Mouse (Mus musculus) layer of hippocampus, adult 9-10 months (tissue): ENCODE results near the gene Olfr1222.
"Not testable (repeated sequence)": the region's sequence is repeated elsewhere in the genome, so short reads cannot be mapped to it uniquely, and the experiment has no call there.

Experiments
- DNase-seq: peaks from one replicate; pipeline ENCODE4 v3.0.0; 2022; ENCODE audit warnings: low spot score

Gene Olfr1222

GRCm38 (mm10) chr2:89132954-89133353 lies at the start of gene Olfr1222:
TSS of gene Olfr1222 (minus strand) at chr2:89133054.
- no peak for DNase-seq

DNA sequence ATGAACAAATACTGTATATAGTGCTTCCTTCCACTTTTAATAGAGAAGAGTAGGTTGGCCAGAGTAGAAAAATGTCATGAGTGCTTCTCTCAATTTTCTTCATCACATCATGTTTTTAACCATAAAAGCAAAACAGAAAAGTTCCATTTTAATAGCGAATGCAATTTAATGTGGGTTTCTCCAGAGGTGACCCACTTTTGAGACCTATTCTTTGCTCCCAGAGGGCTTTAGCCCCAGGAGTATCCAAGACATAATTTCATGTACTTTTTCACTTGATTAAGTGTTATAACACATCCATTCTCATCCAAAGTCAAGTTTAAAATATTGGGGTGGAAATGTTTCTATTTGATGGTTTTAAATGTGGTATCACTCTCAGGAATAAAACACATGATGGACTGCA lies 41.7 kb upstream of the Olfr1222 start, which contains the start of gene Olfr1225:
Gene Olfr1225, minus strand, starts transcription at position 101 of the 400 bp plus-strand sequence.
- no peak for DNase-seq

- DNase-seq, result not testable (repeated sequence)
Observed at GRCm38 (mm10) chr2:89164711-89165110, 31.9 kb upstream of the Olfr1222 start.

GRCm38 (mm10) chr2:89163991-89164390 lies 31.1 kb upstream of the Olfr1222 start, which contains the start of gene Olfr1224-ps1:
TSS of gene Olfr1224-ps1 (minus strand) at chr2:89164091.
- not testable (repeated sequence) for DNase-seq

- no peak for DNase-seq
Observed at GRCm38 (mm10) chr2:89151460-89151859, 18.6 kb upstream of the Olfr1222 start, which contains the start of gene Olfr1223. TSS of gene Olfr1223 (minus strand) at chr2:89151560.

GRCm38 (mm10) chr2:89117183-89117582 lies 15.7 kb downstream of the Olfr1222 start, which contains the start of gene Olfr1221:
TSS of gene Olfr1221 (minus strand) at chr2:89117283.
- no peak for DNase-seq

GRCm38 (mm10) chr2:89106735-89107134 lies 26.1 kb downstream of the Olfr1222 start, which contains the start of gene Olfr1220:
TSS of gene Olfr1220 (minus strand) at chr2:89106835.
- no peak for DNase-seq

GRCm38 (mm10) chr2:89105651-89106050 lies 27.2 kb downstream of the Olfr1222 start:
- no peak for DNase-seq

- no peak for DNase-seq
Observed at GRCm38 (mm10) chr2:89093848-89094247, 39.0 kb downstream of the Olfr1222 start.

DNA sequence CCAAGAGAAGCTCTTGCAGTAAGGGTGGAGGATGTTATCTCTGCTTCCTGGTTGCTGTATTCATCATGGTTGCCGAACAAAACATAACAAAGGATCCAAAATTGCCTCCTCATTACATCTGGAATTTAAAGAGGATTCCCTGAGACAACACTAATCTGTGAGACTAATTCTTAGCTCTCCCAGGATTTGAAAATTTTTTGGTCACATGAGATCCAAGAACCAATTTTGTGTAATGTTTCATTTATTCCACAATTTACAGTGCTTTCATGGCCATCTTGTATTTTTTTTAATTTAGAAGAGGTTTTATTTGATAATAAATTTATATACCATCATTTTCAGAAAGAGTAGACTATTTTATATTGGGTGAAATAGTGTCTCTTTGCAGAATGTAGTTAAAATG lies 49.4 kb downstream of the Olfr1222 start, which contains the start of gene Olfr1219:
Gene Olfr1219, minus strand, starts transcription at position 101 of the 400 bp plus-strand sequence.
- no peak for DNase-seq

- DNase-seq, result no peak
Observed at GRCm38 (mm10) chr2:89081487-89081886, 51.4 kb downstream of the Olfr1222 start.
